Mouse (Mus musculus): ENCODE data around the gene Rxfp4. TPM values are rescaled to one million over a fixed set of nuclear protein-coding genes. Genes with fewer than 3 reads are reported as not detected.
"Not testable (repeated sequence)": the region's sequence is repeated elsewhere in the genome, so short reads cannot be mapped to it uniquely, and the experiment has no call there.

The Rxfp4 gene
- total RNA-seq, 2 experiments from 2014 or later = not detected

- no peak for ATAC-seq (ENCODE audit: poor library complexity, severe bottlenecking)
These were observed 35.9 kb downstream of the Rxfp4 start for GRCm38 (mm10) chr3:88616951-88617500.

- no peak for ATAC-seq (ENCODE audit: poor library complexity, severe bottlenecking)
These were observed 37.0 kb downstream of the Rxfp4 start for GRCm38 (mm10) chr3:88615902-88616391.

- ATAC-seq (ENCODE audit: poor library complexity, severe bottlenecking) = no peak
These were observed 37.8 kb downstream of the Rxfp4 start for GRCm38 (mm10) chr3:88615117-88615516.

GRCm38 (mm10) chr3:88614418-88614817 lies 38.5 kb downstream of the Rxfp4 start:
- ATAC-seq (ENCODE audit: poor library complexity, severe bottlenecking) = no peak

GRCm38 (mm10) chr3:88609066-88609465 lies 43.9 kb downstream of the Rxfp4 start:
- ATAC-seq (ENCODE audit: poor library complexity, severe bottlenecking) = no peak

- no peak for ATAC-seq (ENCODE audit: poor library complexity, severe bottlenecking)
These were observed 45.2 kb downstream of the Rxfp4 start for GRCm38 (mm10) chr3:88607758-88608138.

GRCm38 (mm10) chr3:88607065-88607757 lies 45.7 kb downstream of the Rxfp4 start:
- ATAC-seq (ENCODE audit: poor library complexity, severe bottlenecking) = peak; percentile 95

- not testable (repeated sequence) for ATAC-seq (ENCODE audit: poor library complexity, severe bottlenecking)
These were observed 47.3 kb downstream of the Rxfp4 start, which contains the start of gene Arhgef2 for GRCm38 (mm10) chr3:88605666-88606065. Gene Arhgef2, plus strand, starts transcription at chr3:88605966.

GRCm38 (mm10) chr3:88604863-88605262 lies 48.1 kb downstream of the Rxfp4 start:
- ATAC-seq (ENCODE audit: poor library complexity, severe bottlenecking) = no peak

- peak; percentile 72 for ATAC-seq (ENCODE audit: poor library complexity, severe bottlenecking)
These were observed 49.2 kb downstream of the Rxfp4 start for GRCm38 (mm10) chr3:88603714-88604161.

- no peak for ATAC-seq (ENCODE audit: poor library complexity, severe bottlenecking)
These were observed 50.5 kb downstream of the Rxfp4 start for GRCm38 (mm10) chr3:88602466-88602865.

Other genes starting within 250 kb of the Rxfp4 start
- 115 and 131 TPM in 2 replicates for gene Pmf1, start 242.8 kb downstream of the Rxfp4 start, total RNA-seq (2015)
- gene Pmf1, start 242.8 kb downstream of the Rxfp4 start, total RNA-seq (2017) = 78.5 and 81.9 TPM in 2 replicates
- 11.4 and 11.6 TPM in 2 replicates for gene Slc25a44, start 228.0 kb downstream of the Rxfp4 start, total RNA-seq (2015)
- 17.4 and 18.7 TPM in 2 replicates for gene Slc25a44, start 228.0 kb downstream of the Rxfp4 start, total RNA-seq (2017)
- gene Sema4a, start 192.0 kb downstream of the Rxfp4 start, total RNA-seq (2015) = 171 and 181 TPM in 2 replicates
- 164 and 167 TPM in 2 replicates for gene Sema4a, start 192.0 kb downstream of the Rxfp4 start, total RNA-seq (2017)
- 1.5 and 1.9 TPM in 2 replicates for gene Lmna, start 143.2 kb downstream of the Rxfp4 start, total RNA-seq (2015)
- 2.5 and 4.5 TPM in 2 replicates for gene Lmna, start 143.2 kb downstream of the Rxfp4 start, total RNA-seq (2017)
- gene Mex3a, start 120.7 kb downstream of the Rxfp4 start, total RNA-seq (2015) = 0.04 and 0.05 TPM in 2 replicates
- gene Mex3a, start 120.7 kb downstream of the Rxfp4 start, total RNA-seq (2017) = 0.04 and 0.18 TPM in 2 replicates
- not detected in 2 replicates for gene Rab25, start 104.8 kb downstream of the Rxfp4 start, total RNA-seq (2015)
- gene Rab25, start 104.8 kb downstream of the Rxfp4 start, total RNA-seq (2017) = not detected in 2 replicates
- 31.3 TPM in 2 replicates for gene Lamtor2, start 100.1 kb downstream of the Rxfp4 start, total RNA-seq (2015)
- 57.8 and 73.4 TPM in 2 replicates for gene Lamtor2, start 100.1 kb downstream of the Rxfp4 start, total RNA-seq (2017)
- 10.5 and 14.5 TPM in 2 replicates for gene Ubqln4, start 99.4 kb downstream of the Rxfp4 start, total RNA-seq (2015)
- 15.9 and 16.4 TPM in 2 replicates for gene Ubqln4, start 99.4 kb downstream of the Rxfp4 start, total RNA-seq (2017)
- 207 and 216 TPM in 2 replicates for gene Ssr2, start 77.3 kb downstream of the Rxfp4 start, total RNA-seq (2015)
- gene Ssr2, start 77.3 kb downstream of the Rxfp4 start, total RNA-seq (2017) = 93.2 and 107 TPM in 2 replicates
- 71.1 and 85.9 TPM in 2 replicates for gene Arhgef2, start 47.2 kb downstream of the Rxfp4 start, total RNA-seq (2015)
- 49.6 and 73.1 TPM in 2 replicates for gene Arhgef2, start 47.2 kb downstream of the Rxfp4 start, total RNA-seq (2017)
- gene Khdc4, start 32.7 kb upstream of the Rxfp4 start, total RNA-seq (2015) = 50.6 and 52.1 TPM in 2 replicates
- gene Khdc4, start 32.7 kb upstream of the Rxfp4 start, total RNA-seq (2017) = 53.4 and 56.1 TPM in 2 replicates
- gene Rit1, start 63.7 kb upstream of the Rxfp4 start, total RNA-seq (2015) = 66.1 and 68.1 TPM in 2 replicates
- 53.4 and 68.6 TPM in 2 replicates for gene Rit1, start 63.7 kb upstream of the Rxfp4 start, total RNA-seq (2017)
- 0.73 and 2.0 TPM in 2 replicates for gene Syt11, start 122.0 kb upstream of the Rxfp4 start, total RNA-seq (2015)
- 0.65 and 2.1 TPM in 2 replicates for gene Syt11, start 122.0 kb upstream of the Rxfp4 start, total RNA-seq (2017)
- 11.9 and 13.8 TPM in 2 replicates for gene Gon4l, start 182.1 kb upstream of the Rxfp4 start, total RNA-seq (2015)
- gene Gon4l, start 182.1 kb upstream of the Rxfp4 start, total RNA-seq (2017) = 25.4 and 26.1 TPM in 2 replicates